Mouse (Mus musculus): ENCODE measurements around the gene Paip2b.

Paip2b gene

DNA sequence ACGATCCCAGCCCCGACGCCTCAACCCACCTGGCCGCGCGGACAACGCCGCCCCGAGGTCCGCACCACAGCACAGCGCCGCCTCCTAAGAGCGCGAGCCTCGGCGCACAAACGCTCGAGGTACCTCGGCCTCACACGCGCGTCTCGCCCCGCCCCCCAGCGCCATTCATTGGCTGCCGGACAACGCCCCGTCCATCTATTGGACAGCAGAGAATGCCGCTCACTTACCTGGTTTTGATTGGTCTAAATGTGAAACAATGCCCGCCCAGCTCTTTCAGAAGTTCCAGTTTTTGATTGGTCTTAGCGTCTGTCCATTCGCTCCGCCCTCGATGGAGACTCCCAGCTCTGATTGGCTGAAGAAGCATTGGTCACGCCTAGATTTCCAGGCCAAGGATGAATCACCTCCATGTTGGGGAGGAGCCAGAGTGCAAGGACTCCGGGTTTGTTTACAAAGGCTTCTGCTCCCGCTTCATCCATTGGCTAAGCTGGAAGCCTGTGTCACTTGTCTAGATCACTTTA lies at the start of gene Paip2b:
Gene Paip2b (minus strand): TSS at position 136 of the 518 bp plus-strand sequence.
- TF ChIP-seq GATA4 (IDR thresholded peaks at IDR 0.05; ENCODE audit: insufficient replicate concordance, low read length): peak; percentile 5; the same call in 1 of the 2 replicates

- no peak for TF ChIP-seq GATA4 (IDR thresholded peaks at IDR 0.05; ENCODE audit: insufficient replicate concordance, low read length)
Measured at GRCm38 (mm10) chr6:83879815-83880214, 48.3 kb upstream of the Paip2b start.

GRCm38 (mm10) chr6:83867598-83868585 lies 36.4 kb upstream of the Paip2b start:
- TF ChIP-seq GATA4 (IDR thresholded peaks at IDR 0.05; ENCODE audit: insufficient replicate concordance, low read length): no peak

GRCm38 (mm10) chr6:83866954-83867597 lies 35.5 kb upstream of the Paip2b start, which contains the start of gene Zfp638:
Gene Zfp638, plus strand, starts transcription at chr6:83867109.
- no peak for TF ChIP-seq GATA4 (IDR thresholded peaks at IDR 0.05; ENCODE audit: insufficient replicate concordance, low read length)

GRCm38 (mm10) chr6:83866423-83866822 lies 34.9 kb upstream of the Paip2b start:
- no peak for TF ChIP-seq GATA4 (IDR thresholded peaks at IDR 0.05; ENCODE audit: insufficient replicate concordance, low read length)

GRCm38 (mm10) chr6:83863538-83863937 lies 32.0 kb upstream of the Paip2b start:
- TF ChIP-seq GATA4 (IDR thresholded peaks at IDR 0.05; ENCODE audit: insufficient replicate concordance, low read length): no peak

GRCm38 (mm10) chr6:83860033-83860432 lies 28.5 kb upstream of the Paip2b start:
- TF ChIP-seq GATA4 (IDR thresholded peaks at IDR 0.05; ENCODE audit: insufficient replicate concordance, low read length): no peak

GRCm38 (mm10) chr6:83857476-83857875 lies 25.9 kb upstream of the Paip2b start:
- TF ChIP-seq GATA4 (IDR thresholded peaks at IDR 0.05; ENCODE audit: insufficient replicate concordance, low read length): no peak

- TF ChIP-seq GATA4 (IDR thresholded peaks at IDR 0.05; ENCODE audit: insufficient replicate concordance, low read length): no peak
Measured at GRCm38 (mm10) chr6:83849446-83849845, 17.9 kb upstream of the Paip2b start.

DNA sequence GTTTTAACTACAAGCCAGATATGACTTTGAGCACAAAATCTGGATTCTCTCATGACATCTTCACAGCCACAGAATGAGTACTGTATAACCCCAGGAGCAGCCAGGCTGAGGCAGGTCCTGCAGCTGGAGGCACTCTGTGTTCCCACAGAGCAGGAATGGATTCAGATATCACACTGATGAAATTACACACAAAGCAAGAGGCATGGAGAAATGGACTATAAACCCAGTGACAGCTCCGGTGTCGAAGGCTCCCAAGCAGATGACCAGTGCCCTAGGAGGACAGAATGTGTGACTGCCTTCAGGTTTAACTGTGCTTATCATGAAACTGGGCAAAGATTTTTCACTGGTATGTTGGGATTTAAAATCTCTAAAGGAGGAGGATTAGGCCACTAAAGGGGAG lies 14.6 kb upstream of the Paip2b start:
- no peak for TF ChIP-seq GATA4 (IDR thresholded peaks at IDR 0.05; ENCODE audit: insufficient replicate concordance, low read length)

GRCm38 (mm10) chr6:83844913-83845312 lies 13.4 kb upstream of the Paip2b start:
- TF ChIP-seq GATA4 (IDR thresholded peaks at IDR 0.05; ENCODE audit: insufficient replicate concordance, low read length): no peak

DNA sequence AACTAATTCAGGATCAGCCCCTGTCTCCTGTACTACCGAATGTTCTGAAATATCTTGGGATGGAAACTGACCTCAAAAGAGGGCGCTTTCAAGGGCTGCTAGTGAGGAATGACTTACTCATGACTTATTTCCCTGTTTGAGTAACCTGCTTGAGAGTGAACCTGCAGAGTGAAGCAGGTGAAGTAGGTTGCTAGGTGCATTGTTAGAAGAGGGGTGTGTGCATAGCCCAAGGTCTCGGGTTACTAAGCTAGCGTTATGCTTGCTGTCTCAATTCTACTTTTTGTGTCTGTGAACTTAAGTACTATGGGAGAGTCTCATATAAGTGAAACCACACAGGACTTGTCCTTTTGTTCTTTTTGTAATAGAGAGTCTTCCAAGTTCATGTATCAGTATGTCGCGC lies 8.5 kb upstream of the Paip2b start:
- TF ChIP-seq GATA4 (IDR thresholded peaks at IDR 0.05; ENCODE audit: insufficient replicate concordance, low read length): no peak

GRCm38 (mm10) chr6:83838046-83838445 lies 6.5 kb upstream of the Paip2b start:
- TF ChIP-seq GATA4 (IDR thresholded peaks at IDR 0.05; ENCODE audit: insufficient replicate concordance, low read length): no peak

DNA sequence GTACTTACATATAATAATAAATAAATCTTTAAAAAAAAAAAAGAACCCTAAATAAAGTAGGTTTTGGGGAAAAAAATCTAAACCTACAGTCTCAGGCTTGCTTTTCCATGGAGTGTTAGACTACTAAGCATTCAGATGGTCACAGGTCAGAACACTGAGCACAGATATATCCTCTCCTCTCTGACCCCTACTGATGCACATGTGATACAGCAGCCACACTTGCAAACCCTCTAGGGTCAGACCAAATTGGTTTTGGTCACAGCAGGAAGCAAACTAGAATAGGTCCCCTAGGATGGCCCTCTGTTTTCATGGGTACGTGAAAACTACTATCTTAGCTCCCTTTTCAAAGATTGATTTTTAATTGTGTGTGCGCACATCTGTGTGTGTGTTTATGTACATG lies 5.3 kb upstream of the Paip2b start:
- TF ChIP-seq GATA4 (IDR thresholded peaks at IDR 0.05; ENCODE audit: insufficient replicate concordance, low read length): no peak

GRCm38 (mm10) chr6:83830941-83831605 lies 468 bp downstream of the Paip2b start:
- peak; percentile 73; the same call in 1 of the 2 replicates for TF ChIP-seq GATA4 (IDR thresholded peaks at IDR 0.05; ENCODE audit: insufficient replicate concordance, low read length)
